Mouse (Mus musculus) hindbrain, embryonic 13.5 days (tissue): ENCODE measurements around the gene Elmod2. TPM values are rescaled to one million over a fixed set of nuclear protein-coding genes. Genes with fewer than 3 reads are reported as not detected.

Experiments
- ATAC-seq: fragments of 200-750 bp; cut with Nextera tagmentation; 2 replicates; pipeline ENCODE4 v1.8.0; 2017; ENCODE audit warnings: moderate TSS enrichment; ENCODE audit not compliant: low FRiP score
- H3K27ac ChIP-seq: fragments of 300-500 bp; sonication (generic); 2 replicates; pipeline ENCODE4 v1.5.1; 2015; ENCODE audit warnings: inconsistent platforms, mild to moderate bottlenecking, moderate library complexity
- H3K27me3 ChIP-seq: fragments of 300-500 bp; sonication (generic); 2 replicates; pipeline ENCODE4 v1.6.1; 2015; ENCODE audit warnings: mild to moderate bottlenecking, inconsistent platforms
- H3K36me3 ChIP-seq: fragments of 300-500 bp; sonication (generic); 2 replicates; pipeline ENCODE4 v1.6.1; 2015; ENCODE audit warnings: mild to moderate bottlenecking, inconsistent platforms
- H3K4me1 ChIP-seq: fragments of 300-500 bp; sonication (generic); replicated peaks from 2 replicates; pipeline ENCODE4 v1.6.1; 2015; ENCODE audit warnings: inconsistent platforms
- H3K4me2 ChIP-seq: fragments of 300-500 bp; sonication (generic); 2 replicates; pipeline ENCODE4 v1.6.1; 2015; ENCODE audit warnings: inconsistent platforms, mild to moderate bottlenecking, moderate library complexity
- H3K4me3 ChIP-seq: fragments of 300-500 bp; sonication (generic); 2 replicates; pipeline ENCODE4 v1.5.1; 2015; ENCODE audit warnings: mild to moderate bottlenecking, inconsistent platforms
- H3K9ac ChIP-seq: fragments of 300-500 bp; sonication (generic); 2 replicates; pipeline ENCODE4 v1.6.1; 2015; ENCODE audit warnings: mild to moderate bottlenecking, inconsistent platforms
- H3K9me3 ChIP-seq: fragments of 300-500 bp; sonication (generic); 2 replicates; pipeline ENCODE4 v1.6.1; 2016; ENCODE audit warnings: inconsistent platforms
- WGBS: fragments of 180-500 bp; shearing (Covaris S2); methylation state at CpG from one replicate; pipeline ENCODE4 v1.1.7; 2015; 5-methylcytosine and 5-hydroxymethylcytosine counted together
- polyA plus RNA-seq: library from polyadenylated mRNA; unstranded; fragments of >200 nt; fragmentation: Nextera tagmentation; extraction: Ambion mirVana; gene quantifications from 2 replicates; pipeline ENCODE4 v1.2.1, GENCODE M21; 2015

Elmod2 gene
- polyA plus RNA-seq, 1 experiment from 2014 or later, result 25.8 TPM

DNA sequence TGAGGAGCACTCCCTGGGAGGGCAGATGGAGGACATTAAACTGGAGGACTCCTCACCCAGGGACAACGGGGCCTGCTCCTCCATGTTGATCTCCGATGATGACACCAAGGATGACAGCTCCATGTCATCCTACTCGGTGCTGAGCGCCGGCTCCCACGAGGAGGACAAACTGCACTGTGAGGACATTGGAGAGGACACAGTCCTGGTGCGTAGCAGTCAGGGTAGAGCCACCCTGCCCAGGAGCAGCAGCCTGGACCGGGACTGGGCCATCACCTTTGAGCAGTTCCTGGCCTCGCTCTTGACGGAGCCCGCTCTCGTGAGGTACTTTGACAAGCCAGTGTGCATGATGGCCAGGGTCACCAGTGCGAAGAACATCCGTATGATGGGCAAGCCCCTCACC is 61.1 kb downstream of the Elmod2 start:
- H3K4me2 ChIP-seq, result no peak overlapping the region
- H3K36me3 ChIP-seq, result peaks cover 58% of the 10 kb centered on the region
- H3K27me3 ChIP-seq, result no peaks in the 10 kb centered on the region
- no peak overlapping the region for H3K9ac ChIP-seq
- no peaks in the 10 kb centered on the region for H3K9me3 ChIP-seq
- no peaks in the 10 kb centered on the region for H3K4me1 ChIP-seq
- no peak overlapping the region for H3K27ac ChIP-seq
- 95% methylated on average over 14 of the region's 14 CpGs for WGBS
- H3K4me3 ChIP-seq, result no peak overlapping the region
- ATAC-seq, result no peak

Other genes starting within 250 kb of the Elmod2 start
- gene Tbc1d9, start 167.1 kb downstream of the Elmod2 start, polyA plus RNA-seq, result 15.9 and 16.4 TPM in 2 replicates
- 6.9 and 7.3 TPM in 2 replicates for gene Gm10645, start 166.3 kb downstream of the Elmod2 start, polyA plus RNA-seq
- gene Ucp1, start 42.1 kb downstream of the Elmod2 start, polyA plus RNA-seq, result 0.12 and 0.30 TPM in 2 replicates
- not detected in 2 replicates for gene Mgat4d, start 16.0 kb upstream of the Elmod2 start, polyA plus RNA-seq
- gene Clgn, start 57.4 kb upstream of the Elmod2 start, polyA plus RNA-seq, result 9.2 and 9.6 TPM in 2 replicates
- 226 and 241 TPM in 2 replicates for gene Scoc, start 125.9 kb upstream of the Elmod2 start, polyA plus RNA-seq
- gene Olfr370, start 203.3 kb upstream of the Elmod2 start, polyA plus RNA-seq, result 0.05 and 0.09 TPM in 2 replicates
- gene Ndufb7, start 234.2 kb upstream of the Elmod2 start, polyA plus RNA-seq, result 375 and 381 TPM in 2 replicates